Mouse (Mus musculus) regulatory T cell (primary cell): ENCODE data around the gene Fgd5.
"Not testable (repeated sequence)": the region's sequence is repeated elsewhere in the genome, so short reads cannot be mapped to it uniquely, and the experiment has no call there.

ENCODE experiments used
- in situ Hi-C: fragments of 300-600 bp; cut with MboI, MseI; formaldehyde crosslinking; loops from one replicate; pipeline ENCODE4 v1.15.1; 2025; ENCODE audit warnings: high pct_unique_total_duplicates

Gene Fgd5

DNA sequence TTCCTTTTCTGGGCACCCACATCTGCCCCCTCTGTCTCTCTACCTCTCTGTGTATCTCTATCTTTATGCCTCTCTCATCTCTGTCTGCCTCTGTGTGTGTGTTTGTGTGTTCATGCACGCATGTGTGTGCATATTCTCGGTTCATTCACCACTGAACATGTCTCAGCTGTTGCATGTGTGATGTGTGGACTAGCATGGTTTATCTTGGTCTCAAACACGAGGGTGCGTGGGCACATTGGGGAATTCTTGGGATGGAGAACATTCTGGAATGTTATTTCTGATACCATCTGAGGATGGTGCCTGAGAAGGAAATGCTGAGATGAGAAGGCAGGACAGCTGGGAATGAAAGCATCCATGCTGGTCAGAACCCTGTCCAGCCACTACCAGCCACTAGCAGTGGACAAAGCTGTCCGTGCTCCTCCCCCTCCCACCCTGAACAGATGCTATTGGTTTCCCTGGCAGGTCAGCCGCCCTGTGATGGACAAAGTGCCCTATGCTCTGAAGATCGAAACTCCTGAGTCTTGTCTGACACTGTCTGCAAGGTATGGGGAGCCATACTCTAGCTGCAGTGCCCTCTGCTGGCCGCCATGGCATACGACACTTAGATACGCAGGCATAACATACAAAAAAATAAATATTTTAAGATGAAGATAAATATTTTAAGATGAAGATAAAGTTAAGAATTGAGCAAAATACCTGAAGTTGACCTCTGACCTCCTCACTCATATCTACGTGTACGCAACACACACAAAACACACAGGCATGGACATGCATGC, 87.2 kb downstream of the Fgd5 start:
- in situ Hi-C loops: loop anchor here (5.0 to 25.0 kb wide), 3 partner anchors 169 to 504 kb away; no protein-coding TSS in a partner anchor

GRCm38 (mm10) chr6:92067146-92067790, 88.6 kb downstream of the Fgd5 start:
- in situ Hi-C loops: loop anchor here (5.0 to 25.0 kb wide), 3 partner anchors 170 to 505 kb away; no protein-coding TSS in a partner anchor

- in situ Hi-C loops: loop anchor here (25.0 kb wide), 1 partner anchor 509 kb away; no protein-coding TSS in a partner anchor
Observed at GRCm38 (mm10) chr6:92071121-92071839, 92.6 kb downstream of the Fgd5 start.

DNA sequence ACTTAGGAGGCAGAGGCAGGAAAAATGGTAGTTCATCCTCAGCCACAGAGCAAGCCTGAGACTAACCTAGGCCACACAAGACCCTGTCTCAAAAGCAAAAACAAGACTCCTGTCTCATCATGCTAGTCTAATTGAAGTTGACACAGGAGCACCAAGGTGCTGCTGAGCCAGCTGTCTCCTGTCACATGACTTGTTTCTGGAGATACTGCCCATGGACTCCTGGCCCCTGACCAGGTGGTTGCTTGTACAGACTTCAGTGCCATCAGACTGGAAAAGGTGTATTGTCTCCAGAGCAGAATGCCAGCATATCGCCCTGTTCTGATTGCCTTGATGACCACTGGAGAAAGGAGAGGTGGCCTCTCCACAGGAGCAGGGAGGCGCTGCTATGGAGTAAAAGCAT, 102.1 kb downstream of the Fgd5 start:
- in situ Hi-C loops: no loop called here

GRCm38 (mm10) chr6:92082756-92083155, 104.1 kb downstream of the Fgd5 start:
- in situ Hi-C loops: no loop called here

DNA sequence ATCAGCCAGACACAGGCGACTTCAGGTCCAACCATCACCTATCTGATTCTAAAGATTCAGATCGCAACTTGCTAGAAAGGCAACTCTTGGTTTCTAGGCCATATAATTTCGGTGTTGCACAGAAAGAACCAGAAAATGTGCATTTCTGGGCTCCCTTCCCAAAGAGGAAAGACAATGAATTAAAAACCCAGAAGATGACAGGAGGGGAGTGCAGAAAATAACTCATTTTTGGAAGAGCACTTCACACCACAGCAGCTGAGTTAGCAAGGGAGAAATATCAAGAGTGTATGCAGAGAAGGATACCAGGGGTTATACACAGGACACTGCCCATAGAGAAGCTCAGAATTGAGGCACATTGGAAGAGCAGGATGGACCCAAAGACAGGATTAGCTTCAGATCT, 106.3 kb downstream of the Fgd5 start:
- in situ Hi-C loops: no loop called here

DNA sequence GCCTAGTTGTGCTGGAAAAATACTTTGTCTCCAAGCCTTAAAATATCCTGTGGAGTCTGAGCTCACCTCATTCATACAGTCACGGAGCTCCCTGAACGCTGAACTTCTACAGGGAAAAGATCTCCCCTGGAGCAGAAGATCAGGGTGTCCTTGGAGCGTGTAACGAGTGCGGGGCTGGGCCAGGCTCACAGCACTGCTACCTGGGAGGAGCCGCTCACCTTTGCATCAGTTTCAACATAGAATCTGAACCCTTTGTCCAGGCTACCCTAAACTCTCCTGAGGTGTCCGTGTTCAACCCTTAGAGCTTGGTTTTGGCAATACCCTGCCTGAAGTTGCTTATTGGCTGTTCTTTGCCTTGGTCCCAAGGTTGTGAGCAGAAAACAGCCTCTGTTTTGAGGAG, 110.5 kb downstream of the Fgd5 start:
- in situ Hi-C loops: not testable (repeated sequence)

DNA sequence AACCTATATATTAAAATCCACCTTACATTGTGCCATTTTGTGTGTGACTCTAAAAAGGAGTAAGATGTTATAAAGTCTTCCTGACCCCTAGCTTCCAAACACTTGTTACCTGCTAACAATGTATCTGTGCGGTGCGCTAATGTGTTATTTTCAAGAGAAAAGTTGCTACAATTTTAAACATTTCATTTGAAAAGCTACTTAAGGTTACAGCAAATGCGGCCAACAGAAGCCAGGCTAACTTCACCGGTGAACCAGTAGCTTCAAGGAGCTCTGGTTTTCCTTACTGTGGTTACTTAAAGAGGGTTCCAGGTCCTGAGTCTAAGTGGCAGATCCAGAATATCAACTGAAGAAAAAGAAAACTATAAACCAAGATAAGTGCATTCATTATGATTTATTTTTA, 111.3 kb downstream of the Fgd5 start:
- in situ Hi-C loops: no loop called here

DNA sequence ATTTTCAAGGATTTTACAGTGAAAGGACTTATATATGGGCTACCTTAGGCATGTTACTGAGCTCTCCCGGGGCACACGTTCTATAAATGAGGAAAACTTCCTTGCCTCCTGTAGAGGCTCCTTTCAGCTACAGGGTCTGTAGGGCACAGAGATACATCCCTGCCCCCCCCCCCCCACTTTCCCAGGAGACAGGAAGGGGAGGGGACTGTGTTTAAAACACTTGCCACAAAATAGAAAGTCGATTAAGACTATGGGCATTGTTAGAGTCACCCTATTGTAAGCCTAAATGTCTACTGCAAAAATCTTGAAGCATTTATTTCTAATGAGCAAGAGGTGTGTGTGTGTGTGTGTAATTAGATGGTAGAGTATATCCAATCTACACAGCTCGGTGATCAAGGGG, 111.8 kb downstream of the Fgd5 start:
- in situ Hi-C loops: no loop called here

DNA sequence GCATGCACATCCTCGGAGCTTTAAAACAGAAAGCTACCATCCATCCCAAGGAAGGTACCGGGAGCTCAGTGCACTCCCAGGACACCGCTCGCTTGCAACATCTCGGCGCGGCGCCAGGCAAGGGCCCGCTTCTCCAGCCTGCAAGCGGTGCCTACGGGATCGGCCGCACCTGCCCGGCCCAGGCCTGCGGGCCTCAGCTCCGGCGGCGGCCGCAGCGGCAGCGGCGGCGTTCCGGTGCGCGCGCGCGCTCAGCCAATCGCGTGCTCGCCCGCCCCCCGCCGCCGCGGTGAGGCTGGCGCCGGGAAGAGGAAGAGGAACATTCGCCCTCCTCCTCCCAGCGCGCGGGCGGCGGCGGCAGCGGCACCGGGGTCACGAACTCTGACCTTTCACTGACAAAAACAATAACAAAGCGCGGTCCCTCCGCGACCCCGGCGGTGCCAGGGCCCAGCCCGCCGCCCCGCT, 112.5 kb downstream of the Fgd5 start, which contains the start of gene Nr2c2:
Gene Nr2c2 (plus strand): TSS at position 261 of the 462 bp plus-strand sequence.
- in situ Hi-C loops: no loop called here

GRCm38 (mm10) chr6:92091767-92092489, 113.2 kb downstream of the Fgd5 start:
- in situ Hi-C loops: no loop called here

DNA sequence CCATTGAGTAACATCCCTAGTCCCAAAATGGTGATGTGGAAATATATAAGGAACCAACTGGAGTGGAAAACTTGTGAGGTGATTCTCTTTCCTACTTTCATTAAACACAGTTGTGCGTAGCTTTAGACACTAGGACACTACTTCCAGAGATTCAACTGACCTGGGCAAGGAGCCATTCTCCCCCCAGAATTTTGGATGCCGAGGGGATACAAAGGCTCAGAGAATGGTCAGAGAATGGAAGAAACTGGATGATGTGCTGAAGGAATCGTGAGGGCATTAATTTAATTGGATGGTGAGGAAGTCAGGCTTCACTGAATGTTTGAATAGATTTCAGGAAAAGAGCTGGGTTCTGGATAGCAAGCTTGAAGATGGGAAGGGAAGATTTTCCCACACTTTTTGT, 114.1 kb downstream of the Fgd5 start:
- in situ Hi-C loops: no loop called here

- in situ Hi-C loops: no loop called here
Observed at GRCm38 (mm10) chr6:92093869-92094268, 115.2 kb downstream of the Fgd5 start.

DNA sequence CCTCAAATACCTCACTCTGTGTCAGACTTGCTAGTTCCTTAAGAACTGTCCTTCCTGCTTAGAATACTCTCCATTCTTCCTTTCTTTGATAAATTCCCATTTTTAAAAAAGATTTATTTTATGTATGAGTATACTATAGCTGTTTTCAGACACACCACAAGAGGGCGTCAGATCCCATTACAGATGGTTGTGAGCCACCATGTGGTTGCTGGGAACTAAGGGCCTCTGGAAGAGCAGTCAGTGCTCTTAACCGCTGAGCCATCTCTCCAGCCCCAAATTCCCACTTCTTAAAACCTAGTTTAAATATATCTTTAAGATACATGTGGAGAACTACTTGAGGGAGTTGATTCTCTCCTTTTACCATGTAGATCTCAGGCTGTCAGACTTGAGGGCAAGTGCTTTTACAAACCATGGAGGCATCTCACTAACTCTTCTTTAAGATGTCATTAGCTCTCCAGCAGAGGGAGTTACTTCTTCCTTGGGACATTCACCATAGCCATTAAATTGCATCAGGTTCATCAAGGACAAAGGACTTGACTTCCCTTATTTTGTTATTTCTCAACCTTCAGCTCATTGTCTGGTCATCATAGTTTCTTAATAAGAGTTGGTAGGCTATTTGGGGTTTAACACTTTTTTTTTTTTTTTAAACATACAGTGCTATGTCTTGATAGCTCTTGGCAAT, 122.1 kb downstream of the Fgd5 start:
- in situ Hi-C loops: no loop called here

GRCm38 (mm10) chr6:92124547-92124946, 145.9 kb downstream of the Fgd5 start:
- in situ Hi-C loops: no loop called here
